Mouse (Mus musculus) E14TG2a.4 (cell line): ENCODE results near the gene Lpp.

ENCODE experiments used
- H3K27me3 ChIP-seq: 2 replicates; pipeline ENCODE4 v1.6.1; 2014; ENCODE audit warnings: low read length, control low read depth; ENCODE audit not compliant: insufficient read depth
- H3K36me3 ChIP-seq: 2 replicates; pipeline ENCODE4 v1.6.1; 2014; ENCODE audit warnings: low read length, control low read depth; ENCODE audit not compliant: insufficient read depth
- H3K4me1 ChIP-seq: replicated peaks from 2 replicates; pipeline ENCODE4 v1.6.1; 2014; ENCODE audit warnings: low read depth, low read length, control low read depth
- H3K4me3 ChIP-seq: replicated peaks from 2 replicates; pipeline ENCODE4 v1.5.1; 2014; ENCODE audit warnings: mild to moderate bottlenecking, low read length
- H3K9me3 ChIP-seq: 2 replicates; pipeline ENCODE4 v1.6.1; 2014; ENCODE audit warnings: low read length, control low read depth
- CTCF ChIP-seq: conservative IDR thresholded peaks from 2 replicates; pipeline ENCODE4 v1.5.1; 2014; ENCODE audit warnings: low read length
- NANOG ChIP-seq: IDR thresholded peaks from 2 replicates; pipeline ENCODE4 v1.6.1; 2014; ENCODE audit warnings: borderline replicate concordance, low read length, mixed read lengths
- POU5F1 ChIP-seq: IDR thresholded peaks from 2 replicates; pipeline ENCODE4 v1.6.1; 2014; ENCODE audit warnings: low read length, borderline replicate concordance

Lpp gene

DNA sequence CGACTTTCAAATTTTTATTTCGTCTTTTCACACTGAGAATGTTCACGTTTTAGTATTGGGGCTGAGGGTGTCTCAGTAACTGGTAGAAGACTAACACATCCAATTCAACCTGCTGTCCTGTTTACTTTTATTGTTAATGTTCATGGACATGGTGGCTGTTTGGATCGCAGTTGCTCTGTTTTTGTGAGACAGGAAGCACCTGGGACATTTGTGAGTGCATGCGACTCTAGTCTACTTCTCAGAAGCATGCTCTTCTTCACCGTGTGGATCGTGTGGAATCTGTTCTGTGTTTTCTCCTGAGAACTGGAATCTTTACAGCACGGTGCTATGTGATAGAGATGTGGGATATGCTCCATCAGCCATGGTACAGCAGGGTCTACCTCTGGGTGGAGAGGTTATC lies 262.7 kb downstream of the Lpp start:
- no peaks in the 10 kb centered on the region for H3K27me3 ChIP-seq
- H3K36me3 ChIP-seq: no peaks in the 10 kb centered on the region
- TF ChIP-seq POU5F1 (no peak), NANOG (no peak), CTCF (no peak)
- H3K9me3 ChIP-seq: no peaks in the 10 kb centered on the region
- H3K4me1 ChIP-seq: no peaks in the 10 kb centered on the region
- no peak overlapping the region for H3K4me3 ChIP-seq

DNA sequence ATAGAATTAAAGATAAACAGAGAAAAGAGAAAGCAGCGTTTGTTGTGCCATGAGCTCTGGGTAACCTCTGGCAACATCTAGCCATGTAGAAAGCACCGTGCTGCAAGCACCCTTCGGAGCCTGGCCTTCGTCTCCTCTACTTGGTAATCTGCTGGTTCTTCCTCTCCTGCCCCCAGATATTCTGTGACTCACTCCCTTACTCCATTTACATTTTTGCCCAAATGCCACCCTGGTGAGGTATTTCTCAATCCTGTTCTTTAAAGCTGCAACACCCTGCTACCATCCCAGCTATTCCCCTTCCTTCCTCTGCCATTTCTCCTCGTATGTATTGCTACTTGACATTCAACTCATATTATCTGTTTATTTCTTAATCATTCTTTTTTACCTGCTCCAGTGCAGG lies 263.4 kb downstream of the Lpp start:
- Histone ChIP-seq H3K36me3 (no peaks in the 10 kb centered on the region), H3K4me1 (no peaks in the 10 kb centered on the region), H3K9me3 (no peaks in the 10 kb centered on the region), H3K27me3 (no peaks in the 10 kb centered on the region), H3K4me3 (no peak overlapping the region)
- TF ChIP-seq CTCF (no peak), POU5F1 (no peak), NANOG (no peak)

- TF ChIP-seq POU5F1 (no peak), CTCF (no peak), NANOG (no peak)
- no peaks in the 10 kb centered on the region for H3K36me3 ChIP-seq
- no peaks in the 10 kb centered on the region for H3K4me1 ChIP-seq
- no peak overlapping the region for H3K4me3 ChIP-seq
- H3K9me3 ChIP-seq: no peaks in the 10 kb centered on the region
- H3K27me3 ChIP-seq: no peaks in the 10 kb centered on the region
Measured at GRCm38 (mm10) chr16:24659049-24659448, 265.7 kb downstream of the Lpp start.

GRCm38 (mm10) chr16:24664131-24664530 lies 270.8 kb downstream of the Lpp start:
- Histone ChIP-seq H3K4me1 (no peaks in the 10 kb centered on the region), H3K9me3 (no peaks in the 10 kb centered on the region), H3K36me3 (no peaks in the 10 kb centered on the region), H3K4me3 (no peak overlapping the region), H3K27me3 (no peaks in the 10 kb centered on the region)
- TF ChIP-seq NANOG: no peak
- TF ChIP-seq POU5F1: no peak
- no peak for TF ChIP-seq CTCF

- no peaks in the 10 kb centered on the region for H3K27me3 ChIP-seq
- H3K4me1 ChIP-seq: no peaks in the 10 kb centered on the region
- TF ChIP-seq CTCF: no peak
- no peak for TF ChIP-seq POU5F1
- no peak for TF ChIP-seq NANOG
- no peaks in the 10 kb centered on the region for H3K36me3 ChIP-seq
- no peak overlapping the region for H3K4me3 ChIP-seq
- H3K9me3 ChIP-seq: no peaks in the 10 kb centered on the region
Measured at GRCm38 (mm10) chr16:24669718-24670460, 276.6 kb downstream of the Lpp start.

- no peaks in the 10 kb centered on the region for H3K36me3 ChIP-seq
- no peaks in the 10 kb centered on the region for H3K9me3 ChIP-seq
- no peak overlapping the region for H3K4me3 ChIP-seq
- no peaks in the 10 kb centered on the region for H3K4me1 ChIP-seq
- TF ChIP-seq POU5F1 (no peak), CTCF (no peak), NANOG (no peak)
- no peaks in the 10 kb centered on the region for H3K27me3 ChIP-seq
Measured at GRCm38 (mm10) chr16:24678942-24679341, 285.6 kb downstream of the Lpp start.

DNA sequence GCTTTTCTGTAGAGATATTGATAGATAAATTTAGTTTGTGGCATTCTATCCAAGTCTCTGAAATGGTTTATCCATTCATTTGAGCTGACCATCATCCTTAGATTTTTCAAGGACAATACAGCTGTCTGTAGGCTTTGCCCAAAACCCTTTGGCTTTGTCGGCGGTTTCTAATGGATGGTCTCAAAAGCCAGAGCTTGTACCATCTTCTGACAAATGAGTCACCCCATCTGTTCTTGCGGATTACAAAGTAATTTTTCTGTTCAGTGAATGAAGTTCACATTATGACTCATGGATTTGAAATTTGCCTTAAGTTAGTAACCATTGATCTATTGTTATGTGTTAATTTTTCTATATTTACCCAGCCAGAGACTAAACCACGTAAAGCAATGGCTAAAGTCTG lies 301.8 kb downstream of the Lpp start:
- H3K4me3 ChIP-seq: no peak overlapping the region
- H3K4me1 ChIP-seq: no peaks in the 10 kb centered on the region
- TF ChIP-seq NANOG (no peak), POU5F1 (no peak), CTCF (no peak)
- H3K9me3 ChIP-seq: no peaks in the 10 kb centered on the region
- no peaks in the 10 kb centered on the region for H3K27me3 ChIP-seq
- H3K36me3 ChIP-seq: no peaks in the 10 kb centered on the region

- Histone ChIP-seq H3K36me3 (no peaks in the 10 kb centered on the region), H3K4me1 (no peaks in the 10 kb centered on the region), H3K4me3 (no peak overlapping the region), H3K9me3 (no peaks in the 10 kb centered on the region), H3K27me3 (no peaks in the 10 kb centered on the region)
- TF ChIP-seq POU5F1: no peak
Measured at GRCm38 (mm10) chr16:24704215-24704614, 310.9 kb downstream of the Lpp start.

- no peak overlapping the region for H3K4me3 ChIP-seq
- no peaks in the 10 kb centered on the region for H3K9me3 ChIP-seq
- H3K36me3 ChIP-seq: no peaks in the 10 kb centered on the region
- no peak for TF ChIP-seq CTCF
- no peak for TF ChIP-seq POU5F1
- TF ChIP-seq NANOG: no peak
- no peaks in the 10 kb centered on the region for H3K4me1 ChIP-seq
- no peaks in the 10 kb centered on the region for H3K27me3 ChIP-seq
Measured at GRCm38 (mm10) chr16:24723641-24724040, 330.3 kb downstream of the Lpp start.
